Mouse (Mus musculus) activated CD4-positive, CD25-positive, alpha-beta regulatory T cell, adult 9 weeks (primary cell): Measurements from ENCODE around the gene Atp1a1. TPM values are rescaled to one million over a fixed set of nuclear protein-coding genes. Genes with fewer than 3 reads are reported as not detected.

Experiments
- polyA plus RNA-seq: library from polyadenylated mRNA; unstranded; fragments of 100-300 nt; shearing (Covaris generic); gene quantifications from one replicate; pipeline ENCODE4 v1.2.1, GENCODE M21; 2017

Atp1a1 gene
- 37.9 TPM for polyA plus RNA-seq

GRCm38 (mm10) chr3:101604550-101605223, at the start of gene Atp1a1:
Gene Atp1a1 (minus strand): TSS chr3:101604684.

Other genes with a start within 250 kb of the Atp1a1 start
- 2.9 TPM for gene Igsf3, start 227.6 kb downstream of the Atp1a1 start, polyA plus RNA-seq
- gene Mab21l3, start 244.3 kb upstream of the Atp1a1 start, polyA plus RNA-seq: not detected